Mouse (Mus musculus) heart, postnatal 0 days (tissue): ENCODE measurements around the gene Sema3c. TPM values are rescaled to one million over a fixed set of nuclear protein-coding genes. Genes with fewer than 3 reads are reported as not detected.

Source experiments
- ATAC-seq: fragments of 200-750 bp; cut with Nextera tagmentation; 2 replicates; pipeline ENCODE4 v1.8.0; 2017; ENCODE audit warnings: low read depth, moderate number of reproducible peaks, moderate library complexity; ENCODE audit not compliant: insufficient read depth
- DNase-seq: peaks from one replicate; pipeline ENCODE4 v3.0.0-alpha.2; 2016; ENCODE audit warnings: low spot score
- H3K27ac ChIP-seq: fragments of 300-500 bp; sonication (generic); 2 replicates; pipeline ENCODE4 v1.5.1; 2014; ENCODE audit warnings: low read depth, mild to moderate bottlenecking
- H3K27me3 ChIP-seq: fragments of 300-500 bp; sonication (generic); 2 replicates; pipeline ENCODE4 v1.6.1; 2014; ENCODE audit warnings: low read length, mixed read lengths; ENCODE audit not compliant: control insufficient read depth, insufficient read depth
- H3K36me3 ChIP-seq: fragments of 300-500 bp; sonication (generic); replicated peaks from 2 replicates; pipeline ENCODE4 v1.6.1; 2014; ENCODE audit warnings: low read length, mixed read lengths; ENCODE audit not compliant: control insufficient read depth, insufficient read depth
- H3K4me1 ChIP-seq: fragments of 300-500 bp; sonication (generic); 2 replicates; pipeline ENCODE4 v1.6.1; 2014; ENCODE audit warnings: antibody characterized with exemption; ENCODE audit not compliant: control insufficient read depth, insufficient read depth
- H3K4me2 ChIP-seq: fragments of 300-500 bp; sonication (generic); 2 replicates; pipeline ENCODE4 v1.6.1; 2014; ENCODE audit warnings: low read depth, mild to moderate bottlenecking, low read length, moderate library complexity
- H3K4me3 ChIP-seq: fragments of 300-500 bp; sonication (generic); 2 replicates; pipeline ENCODE4 v1.5.1; 2014; ENCODE audit warnings: low read depth, low read length
- H3K9ac ChIP-seq: fragments of 300-500 bp; sonication (generic); replicated peaks from 2 replicates; pipeline ENCODE4 v1.6.1; 2014; ENCODE audit warnings: low read depth, low read length, mixed read lengths
- H3K9me3 ChIP-seq: fragments of 300-500 bp; sonication (generic); replicated peaks from 2 replicates; pipeline ENCODE4 v1.6.1; 2016; ENCODE audit warnings: low read length; ENCODE audit not compliant: control insufficient read depth
- CTCF ChIP-seq: IDR thresholded peaks from 2 replicates; pipeline ENCODE4 v1.5.1; 2016; ENCODE audit warnings: antibody characterized with exemption, control low read depth, low read depth
- EP300 ChIP-seq: IDR thresholded peaks from 2 replicates; pipeline ENCODE4 v1.6.1; 2016; ENCODE audit warnings: antibody characterized with exemption, low read depth
- WGBS: fragments of 180-500 bp; shearing (Covaris S2); extraction: QIAGEN DNeasy Blood & Tissue Kit; methylation state at CpG from one replicate; pipeline ENCODE4 v1.1.7; 2014; 5-methylcytosine and 5-hydroxymethylcytosine counted together
- polyA plus RNA-seq: library from polyadenylated mRNA; unstranded; fragments of >200 nt; fragmentation: Nextera tagmentation; extraction: Ambion mirVana; gene quantifications from 2 replicates; pipeline ENCODE4 v1.2.1, GENCODE M21; 2015
- total RNA-seq: library from RNA; depleted of rRNA; stranded (reverse); fragments of >200 nt; gene quantifications from 2 replicates; pipeline ENCODE4 v1.2.3, GENCODE M21; 2014; ENCODE audit warnings: low replicate concordance

Sema3c gene
- total and polyA plus RNA-seq, 2 experiments from 2014 or later, result 4.8 to 31.3 TPM

- TF ChIP-seq CTCF (no peak), EP300 (no peak)
- Histone ChIP-seq H3K4me3 (no peak overlapping the region), H3K9ac (no peak overlapping the region), H3K9me3 (no peaks in the 10 kb centered on the region), H3K36me3 (no peaks in the 10 kb centered on the region), H3K4me1 (0 out of 2 replicates have a peak, but pooled peaks cover 4% of the 10 kb centered on the region), H3K27ac (no peak overlapping the region), H3K4me2 (no peak overlapping the region), H3K27me3 (no peaks in the 10 kb centered on the region)
- ATAC-seq (no peak), DNase-seq (no peak)
- WGBS, result 78% methylated on average over 2 of the region's 2 CpGs
These were observed 46.5 kb downstream of the Sema3c start for GRCm38 (mm10) chr5:17620619-17621018.

DNA sequence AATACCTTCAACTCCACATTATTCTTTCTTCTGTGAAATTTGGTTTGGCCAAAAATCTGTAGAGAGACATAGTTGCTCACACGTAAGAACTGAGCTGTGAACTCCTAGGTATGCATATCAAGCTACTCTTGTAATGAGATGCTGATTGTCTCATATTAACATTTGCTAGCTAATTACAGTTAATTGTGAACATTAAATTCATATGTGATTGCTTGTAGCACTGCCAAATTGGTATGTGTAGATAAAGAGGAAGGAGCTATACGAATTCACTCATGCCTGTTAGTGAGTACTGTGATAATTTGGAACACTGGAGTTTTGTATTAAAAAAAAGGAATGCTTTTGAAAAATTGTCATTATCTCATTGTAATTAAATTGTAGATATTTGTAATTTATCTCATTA, 48.5 kb downstream of the Sema3c start:
- H3K4me2 ChIP-seq, result no peak overlapping the region
- no peak for DNase-seq
- H3K27me3 ChIP-seq, result no peaks in the 10 kb centered on the region
- H3K9me3 ChIP-seq, result no peaks in the 10 kb centered on the region
- no peak overlapping the region for H3K9ac ChIP-seq
- H3K4me1 ChIP-seq, result 0 out of 2 replicates have a peak, but pooled peaks cover 4% of the 10 kb centered on the region
- ATAC-seq, result no peak
- no peaks in the 10 kb centered on the region for H3K36me3 ChIP-seq
- H3K4me3 ChIP-seq, result no peak overlapping the region
- TF ChIP-seq EP300 (no peak), CTCF (no peak)
- no peak overlapping the region for H3K27ac ChIP-seq
- 67% methylated on average over 2 of the region's 2 CpGs for WGBS

GRCm38 (mm10) chr5:17628606-17629005, 54.5 kb downstream of the Sema3c start:
- H3K27me3 ChIP-seq, result no peaks in the 10 kb centered on the region
- WGBS, result 61% methylated on average over 1 of the region's 1 CpGs
- DNase-seq, result no peak
- TF ChIP-seq EP300, result no peak
- TF ChIP-seq CTCF, result no peak
- no peak overlapping the region for H3K27ac ChIP-seq
- H3K36me3 ChIP-seq, result no peaks in the 10 kb centered on the region
- no peaks in the 10 kb centered on the region for H3K4me1 ChIP-seq
- H3K9me3 ChIP-seq, result no peaks in the 10 kb centered on the region
- no peak overlapping the region for H3K9ac ChIP-seq
- no peak for ATAC-seq
- H3K4me3 ChIP-seq, result no peak overlapping the region
- no peak overlapping the region for H3K4me2 ChIP-seq

DNA sequence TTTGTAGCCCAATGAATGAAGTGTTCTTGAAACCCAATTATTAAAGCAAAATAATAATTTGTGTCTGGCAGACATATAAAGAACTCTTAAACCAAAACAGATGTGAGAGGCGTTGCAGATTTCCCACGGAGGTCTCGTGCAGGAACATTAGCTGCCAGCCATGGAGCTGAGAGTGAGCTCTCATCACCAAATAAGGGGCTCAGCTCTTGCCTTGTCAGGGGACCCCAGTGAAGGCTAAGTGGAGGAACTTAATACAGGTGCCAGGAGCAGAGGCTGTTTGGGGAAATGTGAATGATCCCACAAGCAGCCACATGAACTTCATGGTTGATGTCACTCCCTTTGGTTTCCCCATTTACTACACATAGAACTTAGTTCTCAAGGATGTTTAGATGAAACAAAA, 55.5 kb downstream of the Sema3c start:
- H3K27me3 ChIP-seq, result no peaks in the 10 kb centered on the region
- ATAC-seq (no peak), DNase-seq (no peak)
- no peak overlapping the region for H3K27ac ChIP-seq
- H3K4me2 ChIP-seq, result no peak overlapping the region
- H3K9ac ChIP-seq, result no peak overlapping the region
- H3K36me3 ChIP-seq, result no peaks in the 10 kb centered on the region
- H3K9me3 ChIP-seq, result no peaks in the 10 kb centered on the region
- H3K4me1 ChIP-seq, result no peaks in the 10 kb centered on the region
- 54% methylated on average over 3 of the region's 3 CpGs for WGBS
- H3K4me3 ChIP-seq, result no peak overlapping the region
- TF ChIP-seq CTCF (no peak), EP300 (no peak)

- ATAC-seq, result no peak
- Histone ChIP-seq H3K9me3 (no peaks in the 10 kb centered on the region), H3K4me1 (no peaks in the 10 kb centered on the region), H3K4me3 (no peak overlapping the region), H3K4me2 (no peak overlapping the region), H3K27ac (no peak overlapping the region), H3K9ac (no peak overlapping the region), H3K27me3 (no peaks in the 10 kb centered on the region), H3K36me3 (no peaks in the 10 kb centered on the region)
- WGBS, result 68% methylated on average over 3 of the region's 3 CpGs
- TF ChIP-seq EP300 (no peak), CTCF (no peak)
- no peak for DNase-seq
These were observed 65.4 kb downstream of the Sema3c start for GRCm38 (mm10) chr5:17639519-17639918.

GRCm38 (mm10) chr5:17647643-17648226, 73.7 kb downstream of the Sema3c start:
- WGBS, result 79% methylated on average over 7 of the region's 7 CpGs
- Histone ChIP-seq H3K27me3 (no peaks in the 10 kb centered on the region), H3K4me3 (no peak overlapping the region), H3K27ac (no peak overlapping the region), H3K4me2 (no peak overlapping the region), H3K9ac (no peak overlapping the region), H3K4me1 (no peaks in the 10 kb centered on the region), H3K9me3 (no peaks in the 10 kb centered on the region), H3K36me3 (no peaks in the 10 kb centered on the region)
- no peak for ATAC-seq
- DNase-seq, result no peak
- TF ChIP-seq EP300, result no peak
- TF ChIP-seq CTCF, result no peak
